Mouse (Mus musculus) stomach, adult 2 months (tissue): Measurements from ENCODE around the gene Gm8068. TPM values are rescaled to one million over a fixed set of nuclear protein-coding genes. Genes with fewer than 3 reads are reported as not detected.

Experiments
- polyA plus RNA-seq: library from polyadenylated mRNA; depleted of rRNA; stranded (reverse); fragments of >200 nt; gene quantifications from 2 replicates; pipeline ENCODE4 v1.2.3, GENCODE M21; 2012; rRNA removed

The Gm8068 gene
- not detected in 2 replicates for polyA plus RNA-seq

GRCm38 (mm10) chr14:41701785-41702184 is at the start of gene Gm8068:
Gene Gm8068 (minus strand): TSS chr14:41701885.

GRCm38 (mm10) chr14:41750514-41750913 is 48.8 kb upstream of the Gm8068 start, which contains the start of gene Gm7929:
Gene Gm7929 (minus strand): TSS chr14:41750614.

Other genes with a start within 250 kb of the Gm8068 start
- not detected in 2 replicates for gene Gm7954, start 248.4 kb downstream of the Gm8068 start, polyA plus RNA-seq
- not detected in 2 replicates for gene Gm3486, start 212.4 kb downstream of the Gm8068 start, polyA plus RNA-seq
- gene Gm7970, start 146.3 kb downstream of the Gm8068 start, polyA plus RNA-seq, result not detected in 2 replicates
- gene 1700049E17Rik2, start 128.7 kb downstream of the Gm8068 start, polyA plus RNA-seq, result not detected in 2 replicates
- not detected in 2 replicates for gene Gm3072, start 77.3 kb downstream of the Gm8068 start, polyA plus RNA-seq
- gene Gm3676, start 55.4 kb downstream of the Gm8068 start, polyA plus RNA-seq, result not detected in 2 replicates
- gene Gm7929, start 48.7 kb upstream of the Gm8068 start, polyA plus RNA-seq, result not detected in 2 replicates
- not detected in 2 replicates for gene Gm47189, start 70.6 kb upstream of the Gm8068 start, polyA plus RNA-seq
- not detected in 2 replicates for gene Gm7980, start 205.4 kb upstream of the Gm8068 start, polyA plus RNA-seq
- not detected in 2 replicates for gene 1700049E17Rik1, start 223.1 kb upstream of the Gm8068 start, polyA plus RNA-seq
- gene 1700024B05Rik, start 242.1 kb upstream of the Gm8068 start, polyA plus RNA-seq, result not detected in 2 replicates